Mouse (Mus musculus): ENCODE results near the gene Elk1. TPM values are rescaled to one million over a fixed set of nuclear protein-coding genes. Genes with fewer than 3 reads are reported as not detected.

Gene Elk1
- polyA plus RNA-seq, 1 experiment from 2014 or later: 8.6 TPM

DNA sequence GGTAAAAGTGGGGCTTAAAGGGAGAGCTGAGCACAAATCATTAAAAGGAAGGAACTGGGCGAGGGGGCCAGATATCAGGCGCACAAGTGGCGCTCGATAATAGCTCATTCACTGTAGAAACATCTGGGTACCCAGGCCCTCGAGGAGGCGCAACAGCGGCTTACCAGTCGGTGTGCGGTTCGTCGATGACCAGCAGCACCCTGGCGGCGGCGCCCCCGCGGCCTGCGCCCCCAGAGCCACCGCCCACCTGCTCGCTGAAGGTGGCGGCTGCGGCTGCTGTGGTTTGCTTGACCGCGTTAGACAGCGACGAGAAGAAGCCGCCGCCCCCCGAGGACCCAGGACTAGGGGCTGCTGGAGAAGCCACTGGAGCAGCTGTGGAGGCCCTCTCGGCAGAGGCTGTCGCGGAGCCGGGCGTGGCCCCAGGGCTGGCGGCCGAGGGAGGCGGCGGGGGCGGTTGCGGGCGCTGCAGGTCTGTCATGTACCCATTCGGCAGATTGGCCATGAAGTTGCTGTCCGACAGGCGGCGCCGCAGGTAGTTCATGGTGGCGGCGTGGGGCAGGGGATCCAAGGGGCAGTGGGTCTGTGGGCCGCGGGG is 30.1 kb downstream of the Elk1 start:
- Histone ChIP-seq H3K4me1 (replicated peaks) (no peaks in the 10 kb centered on the region), H3K27me3 (replicated peaks) (peaks cover 3% of the 10 kb centered on the region; the same call in 1 of the 2 replicates), H3K27ac (no peak overlapping the region), H3K9ac (peak overlapping the region; percentile 3; the same call in 1 of the 2 replicates), H3K9me3 (no peaks in the 10 kb centered on the region), H3K36me3 (no peaks in the 10 kb centered on the region), H3K4me2 (replicated peaks) (peak overlapping the region; percentile 84), H3K4me3 (replicated peaks) (peak overlapping the region; percentile 37)
- peak; percentile 69 for ATAC-seq
- WGBS: 21% methylated on average over 48 of the region's 49 CpGs

DNA sequence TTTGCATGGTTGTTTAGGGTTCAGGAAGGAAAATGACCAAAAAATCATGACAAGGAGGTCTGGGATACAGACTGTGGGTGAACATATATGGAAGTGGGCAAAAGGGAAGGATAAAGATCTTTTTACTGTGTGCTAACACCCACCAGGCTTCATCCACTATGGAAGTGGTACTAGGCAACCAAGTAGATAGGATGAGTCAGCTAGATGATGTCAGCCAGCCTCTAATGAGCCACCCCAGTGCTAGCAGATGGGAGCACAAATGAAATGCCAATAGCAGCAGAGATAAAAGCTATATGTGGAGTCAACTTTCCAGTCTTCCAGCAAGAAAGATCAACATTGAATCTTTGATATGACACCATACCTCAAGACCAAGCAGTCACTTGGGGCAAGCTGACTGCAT is 35.3 kb downstream of the Elk1 start:
- no peaks in the 10 kb centered on the region for H3K9me3 ChIP-seq
- ATAC-seq: no peak
- no peak overlapping the region for H3K4me3 ChIP-seq (replicated peaks)

DNA sequence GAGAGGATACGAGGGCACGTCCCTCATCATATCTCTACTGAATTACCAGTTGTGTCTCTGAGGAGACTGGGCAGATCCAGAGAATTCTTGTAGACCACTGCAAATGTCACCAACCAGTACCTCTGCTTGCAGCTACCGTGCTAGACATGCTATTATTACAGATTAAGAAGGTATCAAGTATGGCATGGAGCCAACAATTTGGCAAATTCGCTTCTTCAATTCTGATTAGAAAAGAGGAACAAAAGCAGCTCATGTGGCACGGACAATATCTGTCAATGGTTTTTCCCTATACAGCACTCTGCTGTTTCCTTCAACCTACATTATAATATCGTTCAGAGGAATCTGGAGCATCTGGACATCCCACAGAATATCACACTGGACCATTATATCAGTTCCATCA is 36.7 kb downstream of the Elk1 start:
- no peak for ATAC-seq
- Histone ChIP-seq H3K9ac (no peak overlapping the region), H3K4me2 (replicated peaks) (no peak overlapping the region), H3K27me3 (replicated peaks) (no peaks in the 10 kb centered on the region), H3K9me3 (no peaks in the 10 kb centered on the region), H3K27ac (no peak overlapping the region), H3K4me3 (replicated peaks) (no peak overlapping the region), H3K36me3 (no peaks in the 10 kb centered on the region), H3K4me1 (replicated peaks) (no peaks in the 10 kb centered on the region)
- WGBS: 75% methylated on average over 6 of the region's 6 CpGs

More for the DNA sequence above, 35.3 kb downstream of the Elk1 start:
- H3K9ac ChIP-seq: no peak overlapping the region
- no peak overlapping the region for H3K4me2 ChIP-seq (replicated peaks)
- no peak overlapping the region for H3K27ac ChIP-seq
- H3K36me3 ChIP-seq: no peaks in the 10 kb centered on the region
- no peaks in the 10 kb centered on the region for H3K27me3 ChIP-seq (replicated peaks)
- no peaks in the 10 kb centered on the region for H3K4me1 ChIP-seq (replicated peaks)

DNA sequence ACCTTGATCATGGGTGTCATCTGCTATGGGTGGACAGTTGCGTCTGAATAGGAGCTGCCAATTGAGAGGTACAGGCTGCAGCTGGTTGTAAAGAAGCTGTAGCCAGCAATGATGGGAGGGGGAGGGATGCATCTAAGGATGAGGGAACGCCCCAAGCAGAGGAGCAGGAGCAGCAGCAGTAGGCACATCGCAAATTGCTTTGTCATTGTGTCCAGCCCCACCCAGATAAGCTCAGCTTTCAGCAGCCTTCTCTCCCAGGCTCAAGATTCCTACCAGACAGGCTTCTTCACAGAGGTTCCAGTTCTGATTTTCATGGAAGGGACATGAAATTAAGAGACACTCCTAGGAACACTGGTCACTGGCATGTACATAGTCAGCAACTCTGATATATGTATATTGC is 40.3 kb downstream of the Elk1 start:
- H3K9me3 ChIP-seq: no peaks in the 10 kb centered on the region
- H3K4me2 ChIP-seq (replicated peaks): no peak overlapping the region
- no peaks in the 10 kb centered on the region for H3K4me1 ChIP-seq (replicated peaks)
- no peak overlapping the region for H3K27ac ChIP-seq
- 39% methylated on average over 3 of the region's 3 CpGs for WGBS
- H3K36me3 ChIP-seq: no peaks in the 10 kb centered on the region
- no peaks in the 10 kb centered on the region for H3K27me3 ChIP-seq (replicated peaks)
- H3K4me3 ChIP-seq (replicated peaks): no peak overlapping the region
- H3K9ac ChIP-seq: no peak overlapping the region
- ATAC-seq: no peak

Other genes starting within 250 kb of the Elk1 start
- 27.9 and 28.4 TPM in 2 replicates for gene Usp11, start 246.7 kb downstream of the Elk1 start, polyA plus RNA-seq (2015; fragmentation: Nextera tagmentation; extraction: Ambion mirVana)
- 97.5 and 110 TPM in 2 replicates for gene Araf, start 152.8 kb downstream of the Elk1 start, polyA plus RNA-seq (2015; fragmentation: Nextera tagmentation; extraction: Ambion mirVana)
- 18.2 and 20.0 TPM in 2 replicates for gene Timp1, start 80.4 kb downstream of the Elk1 start, polyA plus RNA-seq (2015; fragmentation: Nextera tagmentation; extraction: Ambion mirVana)
- gene Syn1, start 29.6 kb downstream of the Elk1 start, polyA plus RNA-seq (2015; fragmentation: Nextera tagmentation; extraction: Ambion mirVana): 2.5 and 2.6 TPM in 2 replicates
- 5.2 and 7.5 TPM in 2 replicates for gene Cfp, start 19.1 kb downstream of the Elk1 start, polyA plus RNA-seq (2015; fragmentation: Nextera tagmentation; extraction: Ambion mirVana)
- 62.9 and 64.7 TPM in 2 replicates for gene Uxt, start 11.4 kb upstream of the Elk1 start, polyA plus RNA-seq (2015; fragmentation: Nextera tagmentation; extraction: Ambion mirVana)
- 4.7 and 4.9 TPM in 2 replicates for gene Zfp182, start 111.7 kb upstream of the Elk1 start, polyA plus RNA-seq (2015; fragmentation: Nextera tagmentation; extraction: Ambion mirVana)
- gene Spaca5, start 117.8 kb upstream of the Elk1 start, polyA plus RNA-seq (2015; fragmentation: Nextera tagmentation; extraction: Ambion mirVana): not detected in 2 replicates
- 0.77 and 1.7 TPM in 2 replicates for gene Zfp300, start 138.9 kb upstream of the Elk1 start, polyA plus RNA-seq (2015; fragmentation: Nextera tagmentation; extraction: Ambion mirVana)
- not detected in 2 replicates for gene Ssxa1, start 165.2 kb upstream of the Elk1 start, polyA plus RNA-seq (2015; fragmentation: Nextera tagmentation; extraction: Ambion mirVana)
- not detected in 2 replicates for gene Gm21876, start 225.0 kb upstream of the Elk1 start, polyA plus RNA-seq (2015; fragmentation: Nextera tagmentation; extraction: Ambion mirVana)